Mouse (Mus musculus) erythroblast, embryonic 14.5 days (primary cell): Measurements from ENCODE around the gene Rab40c. TPM values are rescaled to one million over a fixed set of nuclear protein-coding genes. Genes with fewer than 3 reads are reported as not detected.

Experiments used
- H3K27me3 ChIP-seq: 2 replicates; pipeline ENCODE4 v1.6.1; 2012; ENCODE audit warnings: inconsistent platforms; ENCODE audit not compliant: control insufficient read depth
- H3K36me3 ChIP-seq: 2 replicates; pipeline ENCODE4 v1.6.1; 2012; ENCODE audit warnings: mild to moderate bottlenecking, inconsistent platforms; ENCODE audit not compliant: control insufficient read depth
- H3K4me1 ChIP-seq: 2 replicates; pipeline ENCODE4 v1.6.1; 2012; ENCODE audit warnings: inconsistent platforms; ENCODE audit not compliant: control insufficient read depth
- H3K4me3 ChIP-seq: replicated peaks from 2 replicates; pipeline ENCODE3; 2012; ENCODE audit warnings: moderate library complexity, mild to moderate bottlenecking, inconsistent platforms
- H3K9me3 ChIP-seq: 2 replicates; pipeline ENCODE4 v1.6.1; 2012; ENCODE audit warnings: low read length, inconsistent platforms, mixed read lengths; ENCODE audit not compliant: control insufficient read depth
- GATA1 ChIP-seq: IDR thresholded peaks from 2 replicates; pipeline ENCODE4 v1.6.1; 2012; ENCODE audit warnings: low read length, inconsistent platforms, mixed read lengths
- TAL1 ChIP-seq: IDR thresholded peaks from 3 replicates; pipeline ENCODE4 v1.6.1; 2012; ENCODE audit warnings: low read length, inconsistent platforms, mixed read lengths
- polyA plus RNA-seq: library from polyadenylated mRNA; stranded (reverse); fragments of >175 nt; gene quantifications from 2 replicates; pipeline ENCODE4 v1.2.3, GENCODE M21; 2012

Gene Rab40c
- polyA plus RNA-seq, 1 experiment = 0.68 TPM

GRCm38 (mm10) chr17:25844396-25844901, 75.1 kb downstream of the Rab40c start, which contains the start of gene Rhot2:
Gene Rhot2 (minus strand): TSS chr17:25844851.
- peaks cover 87% of the 10 kb centered on the region for H3K36me3 ChIP-seq

GRCm38 (mm10) chr17:25843636-25844395, 75.7 kb downstream of the Rab40c start:
- Histone ChIP-seq H3K36me3 (peaks cover 87% of the 10 kb centered on the region), H3K4me1 (peaks cover 58% of the 10 kb centered on the region), H3K4me3 (peak overlapping the region; percentile 80)

More at GRCm38 (mm10) chr17:25844396-25844901, 75.1 kb downstream of the Rab40c start, which contains the start of gene Rhot2:
- TF ChIP-seq TAL1 (no peak), GATA1 (no peak)
- Histone ChIP-seq H3K4me1 (peaks cover 52% of the 10 kb centered on the region), H3K9me3 (no peaks in the 10 kb centered on the region), H3K27me3 (no peaks in the 10 kb centered on the region), H3K4me3 (peak within 1 kb of the TSS; percentile 80)

GRCm38 (mm10) chr17:25843122-25843521, 76.4 kb downstream of the Rab40c start:
- peaks cover 62% of the 10 kb centered on the region for H3K4me1 ChIP-seq

More at GRCm38 (mm10) chr17:25843636-25844395, 75.7 kb downstream of the Rab40c start:
- TF ChIP-seq TAL1 = 0 out of 3 replicates have a peak, but pooled peaks have one; percentile 13
- TF ChIP-seq GATA1 = peak; percentile 54
- Histone ChIP-seq H3K27me3 (no peaks in the 10 kb centered on the region), H3K9me3 (no peaks in the 10 kb centered on the region)

GRCm38 (mm10) chr17:25842509-25842908, 77.0 kb downstream of the Rab40c start:
- H3K36me3 ChIP-seq = peaks cover 86% of the 10 kb centered on the region
- peaks cover 68% of the 10 kb centered on the region for H3K4me1 ChIP-seq
- no peaks in the 10 kb centered on the region for H3K27me3 ChIP-seq
- TF ChIP-seq TAL1 (no peak), GATA1 (no peak)
- H3K4me3 ChIP-seq = peak overlapping the region; percentile 21
- no peaks in the 10 kb centered on the region for H3K9me3 ChIP-seq

More at GRCm38 (mm10) chr17:25843122-25843521, 76.4 kb downstream of the Rab40c start:
- H3K27me3 ChIP-seq = no peaks in the 10 kb centered on the region
- peak overlapping the region; percentile 80 for H3K4me3 ChIP-seq
- no peaks in the 10 kb centered on the region for H3K9me3 ChIP-seq
- no peak for TF ChIP-seq GATA1
- TF ChIP-seq TAL1 = no peak
- H3K36me3 ChIP-seq = peaks cover 86% of the 10 kb centered on the region

DNA sequence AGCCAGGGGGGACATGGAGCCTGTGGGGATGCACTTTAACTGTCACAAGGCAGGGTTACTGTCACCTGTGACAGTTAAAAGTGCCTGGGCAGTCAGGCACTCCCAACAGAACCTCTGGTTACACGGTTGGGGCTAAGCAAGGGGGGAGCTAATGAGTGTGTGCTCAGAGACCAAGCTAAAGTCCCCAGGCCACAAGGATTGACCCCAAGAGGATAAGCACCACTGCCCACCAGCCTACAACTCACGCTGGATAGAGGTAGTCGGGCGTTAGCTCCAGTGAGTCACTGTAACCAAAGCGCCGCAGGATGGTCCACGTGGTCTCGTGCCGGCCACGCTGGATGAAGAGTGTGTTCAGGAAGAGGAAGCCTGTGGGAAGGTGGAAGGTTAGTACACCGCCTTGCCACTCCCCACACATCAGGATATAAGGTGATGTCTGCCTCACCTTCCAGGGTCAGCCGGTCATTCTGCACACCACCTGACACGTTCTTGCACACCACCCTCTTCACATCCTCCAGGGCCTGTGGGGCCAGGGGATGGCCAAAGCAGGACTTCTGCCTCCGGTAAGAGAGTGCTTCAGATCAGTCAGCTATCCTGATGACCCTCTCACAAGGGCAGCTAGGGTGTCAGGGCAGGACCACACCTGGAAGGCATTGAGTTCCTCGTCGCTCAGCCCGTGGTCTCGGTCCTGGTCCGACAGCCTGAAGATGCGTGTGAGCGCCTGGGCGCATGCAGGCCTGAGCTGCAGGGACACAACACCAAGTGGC, 78.2 kb downstream of the Rab40c start, which contains the start of gene Gm20683:
Gm20683 (minus strand) TSS at position 647 of the 764 bp plus-strand sequence.
- no peaks in the 10 kb centered on the region for H3K9me3 ChIP-seq
- peaks cover 80% of the 10 kb centered on the region for H3K4me1 ChIP-seq
- H3K4me3 ChIP-seq = peak within 1 kb of the TSS; percentile 21
- H3K27me3 ChIP-seq = no peaks in the 10 kb centered on the region
- peaks cover 82% of the 10 kb centered on the region for H3K36me3 ChIP-seq
- no peak for TF ChIP-seq GATA1
- TF ChIP-seq TAL1 = no peak

DNA sequence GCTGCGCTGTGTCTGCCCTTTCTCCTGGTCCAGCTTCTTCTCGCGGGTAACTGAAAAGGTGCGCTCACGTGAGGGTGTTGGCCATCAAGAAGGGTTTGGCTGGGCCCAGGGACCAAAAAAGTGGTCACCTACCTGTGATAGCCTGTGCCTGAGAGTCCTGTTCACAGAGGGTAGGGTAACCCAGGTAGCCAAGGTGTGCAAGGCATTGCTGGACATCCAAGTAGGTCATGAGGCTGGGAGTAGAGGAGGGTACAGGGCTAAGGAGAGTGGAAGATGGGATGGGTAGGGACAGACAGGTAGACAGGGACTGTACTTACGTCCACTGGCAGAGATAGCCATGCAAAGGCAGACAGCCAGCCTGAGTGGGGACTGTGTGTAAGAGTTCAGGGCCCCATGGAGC, 79.0 kb downstream of the Rab40c start:
- TF ChIP-seq GATA1 (no peak), TAL1 (no peak)
- Histone ChIP-seq H3K4me3 (no peak overlapping the region), H3K27me3 (no peaks in the 10 kb centered on the region), H3K36me3 (peaks cover 82% of the 10 kb centered on the region), H3K9me3 (no peaks in the 10 kb centered on the region), H3K4me1 (peaks cover 83% of the 10 kb centered on the region)

GRCm38 (mm10) chr17:25839455-25840235, 79.9 kb downstream of the Rab40c start:
- Histone ChIP-seq H3K4me1 (peaks cover 83% of the 10 kb centered on the region), H3K4me3 (no peak overlapping the region), H3K36me3 (peaks cover 83% of the 10 kb centered on the region), H3K27me3 (no peaks in the 10 kb centered on the region), H3K9me3 (no peaks in the 10 kb centered on the region)
- TF ChIP-seq TAL1 (no peak), GATA1 (no peak)

GRCm38 (mm10) chr17:25838904-25839303, 80.6 kb downstream of the Rab40c start:
- Histone ChIP-seq H3K27me3 (no peaks in the 10 kb centered on the region), H3K36me3 (peaks cover 84% of the 10 kb centered on the region), H3K9me3 (no peaks in the 10 kb centered on the region), H3K4me3 (no peak overlapping the region), H3K4me1 (peaks cover 85% of the 10 kb centered on the region)
- TF ChIP-seq GATA1 (no peak), TAL1 (no peak)
